Mouse (Mus musculus) limb, embryonic 13.5 days (tissue): ENCODE measurements around the gene Slain2. TPM values are rescaled to one million over a fixed set of nuclear protein-coding genes. Genes with fewer than 3 reads are reported as not detected.
"Not testable (repeated sequence)": the region's sequence is repeated elsewhere in the genome, so short reads cannot be mapped to it uniquely, and the experiment has no call there.

Source experiments
- ATAC-seq: fragments of 200-750 bp; cut with Nextera tagmentation; 2 replicates; pipeline ENCODE4 v1.8.0; 2017; ENCODE audit warnings: low read depth, moderate number of reproducible peaks, moderate TSS enrichment; ENCODE audit not compliant: low FRiP score
- H3K27ac ChIP-seq: fragments of 300-500 bp; sonication (generic); 2 replicates; pipeline ENCODE4 v1.5.1; 2015; ENCODE audit warnings: inconsistent platforms, mild to moderate bottlenecking, moderate library complexity
- H3K27me3 ChIP-seq: fragments of 300-500 bp; sonication (generic); 2 replicates; pipeline ENCODE4 v1.6.1; 2015; ENCODE audit warnings: mild to moderate bottlenecking, inconsistent platforms
- H3K36me3 ChIP-seq: fragments of 300-500 bp; sonication (generic); 2 replicates; pipeline ENCODE4 v1.6.1; 2015; ENCODE audit warnings: inconsistent platforms, mild to moderate bottlenecking, moderate library complexity
- H3K4me1 ChIP-seq: fragments of 300-500 bp; sonication (generic); 2 replicates; pipeline ENCODE4 v1.6.1; 2015; ENCODE audit warnings: inconsistent platforms
- H3K4me2 ChIP-seq: fragments of 300-500 bp; sonication (generic); replicated peaks from 2 replicates; pipeline ENCODE4 v1.6.1; 2015; ENCODE audit warnings: inconsistent platforms, mild to moderate bottlenecking, moderate library complexity
- H3K4me3 ChIP-seq: fragments of 300-500 bp; sonication (generic); 2 replicates; pipeline ENCODE4 v1.5.1; 2015; ENCODE audit warnings: moderate library complexity, mild to moderate bottlenecking, inconsistent platforms
- H3K9ac ChIP-seq: fragments of 300-500 bp; sonication (generic); 2 replicates; pipeline ENCODE4 v1.6.1; 2015; ENCODE audit warnings: mild to moderate bottlenecking, inconsistent platforms
- H3K9me3 ChIP-seq: fragments of 300-500 bp; sonication (generic); 2 replicates; pipeline ENCODE4 v1.6.1; 2016; ENCODE audit warnings: inconsistent platforms
- WGBS: fragments of 180-500 bp; shearing (Covaris S2); methylation state at CpG from one replicate; pipeline ENCODE4 v1.1.7; 2015; 5-methylcytosine and 5-hydroxymethylcytosine counted together
- polyA plus RNA-seq: library from polyadenylated mRNA; unstranded; fragments of >200 nt; fragmentation: Nextera tagmentation; extraction: Ambion mirVana; gene quantifications from 2 replicates; pipeline ENCODE4 v1.2.1, GENCODE M21; 2015

The Slain2 gene
- polyA plus RNA-seq, 1 experiment from 2014 or later: 16.0 TPM

DNA sequence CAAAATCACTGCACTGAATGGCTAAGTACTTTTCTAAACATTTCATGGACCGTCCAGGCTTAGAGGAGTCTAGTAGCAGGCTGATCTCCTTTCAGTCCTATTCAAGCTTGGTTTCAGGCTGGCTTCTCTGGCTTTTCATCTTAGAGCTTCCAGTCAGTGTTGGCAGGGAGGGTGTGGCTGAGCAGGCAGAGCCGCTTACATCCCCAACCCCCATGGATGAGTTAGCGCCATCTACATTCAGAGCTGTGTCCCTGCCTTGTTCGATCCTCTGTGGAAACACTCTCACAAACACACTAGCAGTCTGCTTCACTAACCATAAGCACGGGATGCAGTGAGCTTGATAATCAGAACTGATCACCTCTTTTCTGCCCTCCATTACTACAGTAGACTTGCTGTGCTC, 58.8 kb downstream of the Slain2 start:
- Histone ChIP-seq H3K36me3 (peaks cover 66% of the 10 kb centered on the region), H3K9ac (no peak overlapping the region), H3K4me2 (no peak overlapping the region), H3K4me3 (no peak overlapping the region), H3K4me1 (no peaks in the 10 kb centered on the region), H3K9me3 (no peaks in the 10 kb centered on the region), H3K27ac (no peak overlapping the region), H3K27me3 (no peaks in the 10 kb centered on the region)
- ATAC-seq: no peak
- 71% methylated on average over 5 of the region's 5 CpGs for WGBS

DNA sequence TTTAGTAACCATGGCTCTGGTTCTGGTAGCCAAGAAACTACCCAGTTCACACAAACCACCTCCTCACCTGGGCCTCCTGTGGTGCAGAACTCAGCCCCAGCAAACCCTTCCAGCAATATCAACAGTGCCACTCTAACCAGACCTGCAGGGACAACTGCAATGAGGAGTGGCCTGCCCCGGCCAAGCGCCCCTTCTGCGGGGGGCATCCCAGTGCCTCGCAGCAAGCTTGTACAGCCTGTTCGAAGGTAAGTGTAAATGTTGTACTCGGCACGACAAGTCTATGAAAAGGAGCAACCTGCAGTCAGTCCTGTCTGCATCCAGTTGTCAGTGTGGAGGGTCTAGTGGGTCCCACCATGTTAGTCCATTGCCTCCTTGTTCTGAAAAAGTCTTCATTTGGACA, 60.5 kb downstream of the Slain2 start, which contains the start of gene Gm10135:
Gene Gm10135, minus strand, starts transcription at position 101 of the 400 bp plus-strand sequence.
- peaks cover 62% of the 10 kb centered on the region for H3K36me3 ChIP-seq
- no peak for ATAC-seq
- H3K27me3 ChIP-seq: no peaks in the 10 kb centered on the region
- H3K9me3 ChIP-seq: no peaks in the 10 kb centered on the region
- H3K4me1 ChIP-seq: no peaks in the 10 kb centered on the region
- H3K27ac ChIP-seq: no peak within 1 kb of the TSS
- H3K4me2 ChIP-seq: no peak within 1 kb of the TSS
- no peak within 1 kb of the TSS for H3K4me3 ChIP-seq
- 95% methylated on average over 7 of the region's 7 CpGs for WGBS
- no peak within 1 kb of the TSS for H3K9ac ChIP-seq

- no peak overlapping the region for H3K4me3 ChIP-seq
- no peak overlapping the region for H3K27ac ChIP-seq
- H3K27me3 ChIP-seq: no peaks in the 10 kb centered on the region
- H3K4me2 ChIP-seq: no peak overlapping the region
- H3K36me3 ChIP-seq: peaks cover 62% of the 10 kb centered on the region
- no peak for ATAC-seq
- H3K9me3 ChIP-seq: no peaks in the 10 kb centered on the region
- no peaks in the 10 kb centered on the region for H3K4me1 ChIP-seq
- H3K9ac ChIP-seq: no peak overlapping the region
- WGBS: 83% methylated on average over 6 of the region's 6 CpGs
These were observed 61.9 kb downstream of the Slain2 start for GRCm38 (mm10) chr5:72975996-72976395.

DNA sequence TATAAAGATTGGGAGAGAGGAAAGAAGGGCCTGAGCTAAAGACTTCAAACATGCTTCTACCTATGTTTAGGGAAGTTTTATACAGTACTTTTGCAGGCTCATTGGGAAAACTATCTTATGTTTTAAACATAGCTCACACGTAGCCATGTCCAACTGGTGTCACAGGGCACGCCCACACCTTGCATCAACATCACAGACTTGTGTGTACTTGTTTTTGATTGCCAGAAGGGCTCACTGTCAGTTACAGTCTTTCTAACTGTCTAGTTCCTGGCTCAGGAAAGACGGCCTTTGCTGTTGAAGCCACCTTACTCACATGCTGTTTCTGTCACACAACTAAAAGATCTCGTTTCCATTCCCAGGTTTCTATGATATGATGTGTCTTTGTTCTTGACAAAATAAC, 62.4 kb downstream of the Slain2 start:
- Histone ChIP-seq H3K9ac (no peak overlapping the region), H3K36me3 (peaks cover 63% of the 10 kb centered on the region), H3K4me2 (no peak overlapping the region), H3K27me3 (no peaks in the 10 kb centered on the region), H3K9me3 (no peaks in the 10 kb centered on the region), H3K4me1 (no peaks in the 10 kb centered on the region), H3K4me3 (no peak overlapping the region), H3K27ac (no peak overlapping the region)
- no peak for ATAC-seq
- 86% methylated on average over 4 of the region's 4 CpGs for WGBS

- no peak overlapping the region for H3K27ac ChIP-seq
- no peak overlapping the region for H3K4me3 ChIP-seq
- peaks cover 9% of the 10 kb centered on the region; the same call in 1 of the 2 replicates for H3K4me1 ChIP-seq
- H3K9me3 ChIP-seq: no peaks in the 10 kb centered on the region
- ATAC-seq: no peak
- WGBS: 9% methylated on average over 2 of the region's 2 CpGs
- no peak overlapping the region for H3K9ac ChIP-seq
- no peak overlapping the region for H3K4me2 ChIP-seq
- no peaks in the 10 kb centered on the region for H3K27me3 ChIP-seq
- H3K36me3 ChIP-seq: peaks cover 15% of the 10 kb centered on the region
These were observed 70.0 kb downstream of the Slain2 start for GRCm38 (mm10) chr5:72984091-72984490.

DNA sequence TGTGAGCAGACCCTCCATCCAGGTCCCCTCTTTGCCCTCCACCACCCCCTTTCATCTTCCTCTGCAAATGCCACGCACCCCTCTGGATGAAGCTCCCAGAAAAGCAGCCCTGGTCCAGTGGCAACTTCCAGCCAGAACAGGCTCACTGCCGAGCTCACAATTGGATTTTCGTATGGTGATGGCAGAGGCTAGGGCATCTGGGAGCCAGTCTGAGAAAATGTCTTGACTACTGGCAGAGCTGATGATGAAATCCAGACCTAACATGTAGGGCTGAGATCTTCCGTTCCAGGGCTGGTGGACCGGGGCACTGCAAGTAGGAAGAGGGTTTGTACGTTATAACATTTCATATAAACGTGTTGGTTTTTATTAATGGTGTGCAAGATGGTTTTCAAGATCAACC, 73.7 kb downstream of the Slain2 start:
- Histone ChIP-seq H3K9ac (no peak overlapping the region), H3K4me2 (no peak overlapping the region), H3K27ac (no peak overlapping the region), H3K36me3 (no peaks in the 10 kb centered on the region), H3K9me3 (no peaks in the 10 kb centered on the region), H3K27me3 (no peaks in the 10 kb centered on the region), H3K4me1 (peaks cover 9% of the 10 kb centered on the region; the same call in 1 of the 2 replicates), H3K4me3 (no peak overlapping the region)
- WGBS: 70% methylated on average over 7 of the region's 7 CpGs
- ATAC-seq: no peak

GRCm38 (mm10) chr5:72989756-72990155, 75.7 kb downstream of the Slain2 start:
- WGBS: 66% methylated on average over 8 of the region's 8 CpGs
- H3K27me3 ChIP-seq: no peaks in the 10 kb centered on the region
- H3K4me3 ChIP-seq: no peak overlapping the region
- no peak overlapping the region for H3K9ac ChIP-seq
- H3K4me1 ChIP-seq: 0 out of 2 replicates have a peak, but pooled peaks cover 3% of the 10 kb centered on the region
- no peaks in the 10 kb centered on the region for H3K9me3 ChIP-seq
- no peak overlapping the region for H3K4me2 ChIP-seq
- H3K27ac ChIP-seq: no peak overlapping the region
- no peak for ATAC-seq
- no peaks in the 10 kb centered on the region for H3K36me3 ChIP-seq

DNA sequence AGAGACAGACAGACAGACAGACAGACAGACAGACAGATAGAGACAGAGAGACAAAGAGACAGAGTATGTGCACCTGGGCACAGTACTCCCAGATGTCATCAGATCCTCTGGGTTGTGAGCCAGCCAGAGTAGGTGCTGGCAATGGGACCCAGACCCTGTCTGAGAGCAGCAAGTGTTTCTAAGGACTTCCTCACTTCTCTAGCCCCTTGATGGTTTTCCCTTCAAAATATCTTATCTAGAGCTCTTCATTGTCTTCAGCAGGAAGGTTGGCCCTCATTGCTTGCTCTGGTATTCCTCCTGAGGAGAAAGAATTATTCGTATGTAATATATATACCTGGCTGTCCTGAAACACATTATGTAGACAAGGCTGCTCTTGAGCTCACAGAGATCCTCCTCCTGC, 78.4 kb downstream of the Slain2 start:
- Histone ChIP-seq H3K4me2 (no peak overlapping the region), H3K36me3 (no peaks in the 10 kb centered on the region), H3K4me3 (no peak overlapping the region), H3K9me3 (no peaks in the 10 kb centered on the region), H3K9ac (no peak overlapping the region), H3K27me3 (no peaks in the 10 kb centered on the region), H3K4me1 (0 out of 2 replicates have a peak, but pooled peaks cover 4% of the 10 kb centered on the region), H3K27ac (no peak overlapping the region)
- 89% methylated on average over 1 of the region's 1 CpGs for WGBS
- no peak for ATAC-seq

GRCm38 (mm10) chr5:72994424-72994823, 80.3 kb downstream of the Slain2 start:
- Histone ChIP-seq H3K27ac (no peak overlapping the region), H3K4me3 (no peak overlapping the region), H3K9me3 (no peaks in the 10 kb centered on the region), H3K9ac (no peak overlapping the region), H3K36me3 (no peaks in the 10 kb centered on the region), H3K4me2 (no peak overlapping the region), H3K4me1 (0 out of 2 replicates have a peak, but pooled peaks cover 4% of the 10 kb centered on the region), H3K27me3 (no peaks in the 10 kb centered on the region)
- WGBS: 72% methylated on average over 8 of the region's 8 CpGs
- ATAC-seq: no peak

DNA sequence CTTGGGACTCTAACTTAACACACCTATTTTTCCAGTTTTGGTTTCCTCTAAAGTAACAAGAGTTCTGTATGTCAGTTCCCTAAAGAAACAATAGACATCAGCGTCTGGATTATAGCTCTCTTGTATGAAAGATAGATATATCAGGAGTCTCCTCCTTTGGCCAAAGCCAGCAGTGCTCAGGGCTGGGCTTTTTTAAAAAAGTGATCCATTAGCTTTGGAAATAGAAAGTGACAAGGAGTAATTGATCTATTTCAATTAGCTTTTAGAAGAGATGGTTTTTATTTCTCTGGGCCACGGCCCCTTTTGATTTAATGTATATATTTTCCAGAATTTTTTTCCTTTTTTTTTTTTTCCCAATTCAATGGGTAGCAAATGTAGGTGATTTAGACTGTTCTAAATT, 80.8 kb downstream of the Slain2 start:
- H3K9me3 ChIP-seq: no peaks in the 10 kb centered on the region
- no peak overlapping the region for H3K4me3 ChIP-seq
- no peak overlapping the region for H3K27ac ChIP-seq
- no peaks in the 10 kb centered on the region for H3K36me3 ChIP-seq
- no peaks in the 10 kb centered on the region for H3K27me3 ChIP-seq
- H3K4me1 ChIP-seq: 0 out of 2 replicates have a peak, but pooled peaks cover 4% of the 10 kb centered on the region
- no peak overlapping the region for H3K4me2 ChIP-seq
- H3K9ac ChIP-seq: no peak overlapping the region
- no peak for ATAC-seq
- WGBS: 69% methylated on average over 2 of the region's 2 CpGs

DNA sequence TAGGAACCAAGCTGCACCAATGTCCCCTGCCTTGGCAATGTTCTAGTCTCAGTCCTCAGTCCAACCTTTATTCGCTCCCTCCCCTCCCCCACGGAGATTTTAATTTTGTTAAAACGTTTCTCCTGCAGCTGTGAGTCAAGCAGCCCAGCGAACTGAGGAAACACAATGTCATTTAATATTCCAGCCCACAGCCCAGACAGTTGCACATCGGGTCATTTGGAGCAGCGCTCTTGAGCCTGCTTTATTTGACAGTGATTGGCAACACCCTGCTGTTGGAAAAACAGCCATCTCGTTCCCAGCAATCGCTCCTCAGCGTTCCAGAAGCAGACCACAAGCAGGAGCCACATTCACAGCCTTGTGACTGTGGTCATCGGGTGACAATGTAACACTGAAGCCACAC, 81.3 kb downstream of the Slain2 start:
- no peak for ATAC-seq
- WGBS: 43% methylated on average over 10 of the region's 10 CpGs
- H3K9ac ChIP-seq: no peak overlapping the region

DNA sequence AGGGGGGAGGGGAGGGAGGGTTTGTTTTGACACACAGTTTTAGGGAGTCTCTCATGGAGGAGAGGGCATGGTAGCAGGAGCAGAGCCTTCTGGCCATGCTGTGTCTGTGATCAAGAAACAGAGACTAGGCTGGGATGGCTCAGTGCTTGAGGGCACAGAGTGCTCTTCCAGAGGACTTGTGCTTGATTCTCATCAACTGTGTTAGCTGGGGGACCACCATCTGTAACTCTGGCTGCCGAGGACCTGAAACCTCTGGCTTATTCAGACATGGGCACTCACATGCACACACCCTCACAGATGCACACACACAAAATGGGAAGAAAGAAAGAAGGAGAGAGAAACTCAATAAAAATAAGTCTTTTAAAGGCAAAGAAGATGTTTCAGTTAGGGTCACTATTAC, 84.4 kb downstream of the Slain2 start:
- not testable (repeated sequence) for H3K36me3 ChIP-seq, H3K4me1 ChIP-seq, H3K27me3 ChIP-seq, H3K9ac ChIP-seq, H3K9me3 ChIP-seq, H3K4me3 ChIP-seq, ATAC-seq, H3K27ac ChIP-seq, H3K4me2 ChIP-seq
- 78% methylated on average over 1 of the region's 1 CpGs for WGBS

More for the DNA sequence above, 81.3 kb downstream of the Slain2 start:
- Histone ChIP-seq H3K36me3 (no peaks in the 10 kb centered on the region), H3K9me3 (no peaks in the 10 kb centered on the region), H3K4me1 (0 out of 2 replicates have a peak, but pooled peaks cover 4% of the 10 kb centered on the region), H3K4me2 (no peak overlapping the region), H3K27ac (no peak overlapping the region), H3K4me3 (no peak overlapping the region), H3K27me3 (no peaks in the 10 kb centered on the region)

DNA sequence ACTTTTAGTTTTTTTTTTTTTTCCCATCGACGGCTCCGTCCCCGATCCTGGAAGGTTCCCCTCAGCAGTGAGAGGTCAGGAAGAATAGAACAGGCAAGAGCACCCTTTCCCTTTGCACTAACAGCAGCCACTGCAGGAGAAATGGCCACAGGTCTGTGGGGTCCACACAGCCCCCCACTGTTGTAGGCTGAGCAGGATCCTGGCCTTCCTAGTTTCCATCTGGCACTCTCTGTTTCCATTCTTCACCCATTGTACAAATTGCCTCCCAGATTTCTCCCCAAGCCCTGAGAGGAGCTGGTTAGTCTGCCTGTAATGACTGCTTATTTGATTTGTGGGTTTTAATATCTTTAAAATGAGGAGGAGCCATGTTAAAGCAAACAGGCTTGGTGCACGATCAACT, 89.9 kb downstream of the Slain2 start:
- Histone ChIP-seq H3K27me3 (peaks cover 52% of the 10 kb centered on the region), H3K27ac (no peak overlapping the region), H3K9ac (no peak overlapping the region), H3K4me1 (peaks cover 7% of the 10 kb centered on the region; the same call in 1 of the 2 replicates), H3K4me2 (no peak overlapping the region), H3K36me3 (no peaks in the 10 kb centered on the region), H3K9me3 (no peaks in the 10 kb centered on the region), H3K4me3 (no peak overlapping the region)
- 84% methylated on average over 5 of the region's 5 CpGs for WGBS
- no peak for ATAC-seq
